Mouse (Mus musculus) G1E (cell line): ENCODE data around the gene Dlgap5. TPM values are rescaled to one million over a fixed set of nuclear protein-coding genes. Genes with fewer than 3 reads are reported as not detected.

ENCODE experiments used
- ATAC-seq: 2 replicates; pipeline ENCODE4 v1.8.0; 2016; ENCODE audit warnings: mild to moderate bottlenecking; ENCODE audit not compliant: insufficient number of reproducible peaks, poor library complexity, low FRiP score, severe bottlenecking; ENCODE audit errors: extremely low read depth
- DNase-seq: peaks from one replicate; pipeline ENCODE4 v3.0.0; 2012; ENCODE audit warnings: low spot score
- H3K27me3 ChIP-seq: 2 replicates; pipeline ENCODE4 v1.6.1; 2012; ENCODE audit warnings: mild to moderate bottlenecking, low read length, inconsistent platforms; ENCODE audit not compliant: insufficient read depth
- H3K36me3 ChIP-seq: replicated peaks from 2 replicates; pipeline ENCODE3; 2012; ENCODE audit warnings: mild to moderate bottlenecking, inconsistent platforms
- H3K4me1 ChIP-seq: 2 replicates; pipeline ENCODE4 v1.6.1; 2012; ENCODE audit warnings: low read depth, low read length, inconsistent platforms, mixed read lengths; ENCODE audit not compliant: insufficient read depth
- H3K4me3 ChIP-seq: 2 replicates; pipeline ENCODE4 v1.5.1; 2012; ENCODE audit warnings: low read depth, mild to moderate bottlenecking, inconsistent platforms, low read length, moderate library complexity, mixed read lengths
- H3K9me3 ChIP-seq: replicated peaks from 2 replicates; pipeline ENCODE4 v1.6.1; 2012; ENCODE audit warnings: inconsistent platforms
- CTCF ChIP-seq: IDR thresholded peaks from 2 replicates; pipeline ENCODE4 v1.5.1; 2012; ENCODE audit warnings: low read depth, low read length, inconsistent platforms, mixed read lengths
- GATA1 ChIP-seq: IDR thresholded peaks from 2 replicates; pipeline ENCODE4 v1.6.1; 2012; ENCODE audit warnings: borderline replicate concordance, low read length, inconsistent platforms, mixed read lengths
- GATA2 ChIP-seq: IDR thresholded peaks from 2 replicates; pipeline ENCODE4 v1.6.1; 2012; ENCODE audit warnings: low read depth, low read length, inconsistent platforms, borderline replicate concordance
- POLR2AphosphoS5 ChIP-seq: IDR thresholded peaks from 2 replicates; pipeline ENCODE4 v1.6.1; 2012; ENCODE audit warnings: low read depth, low read length, inconsistent platforms; ENCODE audit not compliant: insufficient replicate concordance
- TAL1 ChIP-seq: conservative IDR thresholded peaks from 2 replicates; pipeline ENCODE4 v1.6.1; 2012; ENCODE audit warnings: low read depth, low read length, inconsistent platforms, mixed read lengths
- polyA plus RNA-seq: library from polyadenylated mRNA; stranded (reverse); fragments of >175 nt; gene quantifications from 2 replicates; pipeline ENCODE4 v1.2.3, GENCODE M21; 2012
- total RNA-seq, 2 experiments: library from RNA; stranded (forward) in 1 of 2; stranded (reverse) in 1 of 2; fragments of 200-1000 nt in 1 of 2; fragments of >200 nt in 1 of 2; fragmentation: Nextera tagmentation in 1 of 2; gene quantifications; 2 replicates each; pipeline ENCODE4 v1.2.3; 2014 to 2017

The Dlgap5 gene
- total and polyA plus RNA-seq, 3 experiments = 21.6 to 119 (median 109) TPM

- H3K36me3 ChIP-seq = peaks cover 46% of the 10 kb centered on the region
- TF ChIP-seq GATA2 (no peak), POLR2AphosphoS5 (no peak), CTCF (no peak), TAL1 (no peak), GATA1 (no peak)
Measured at GRCm38 (mm10) chr14:47383911-47384310, 34.3 kb downstream of the Dlgap5 start.

DNA sequence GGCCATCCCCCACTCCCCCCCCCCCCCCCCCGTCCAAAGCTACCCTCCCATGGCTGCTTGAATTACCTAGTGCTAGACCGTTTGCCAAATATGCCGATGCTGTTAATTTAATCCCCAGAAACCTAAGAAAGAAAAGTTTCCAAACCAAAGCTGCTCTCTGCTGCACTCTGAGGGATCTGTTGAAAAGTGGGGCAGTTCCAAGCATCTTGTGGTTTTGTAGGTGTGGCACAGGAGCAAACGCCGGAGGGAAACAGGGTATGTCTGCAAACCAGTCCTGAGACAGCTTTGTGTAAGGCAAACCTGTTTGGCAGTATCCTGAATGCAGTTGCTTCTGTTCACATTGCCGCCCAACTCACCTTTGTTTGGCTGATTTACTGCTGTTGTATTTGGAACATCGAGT, 39.9 kb downstream of the Dlgap5 start:
- TF ChIP-seq GATA2 (no peak), GATA1 (no peak), CTCF (no peak), TAL1 (no peak), POLR2AphosphoS5 (no peak)
- Histone ChIP-seq H3K4me3 (no peak overlapping the region), H3K27me3 (peaks cover 18% of the 10 kb centered on the region), H3K4me1 (peaks cover 15% of the 10 kb centered on the region), H3K36me3 (peaks cover 4% of the 10 kb centered on the region), H3K9me3 (peaks cover 2% of the 10 kb centered on the region; the same call in 1 of the 2 replicates)
- no peak for DNase-seq
- ATAC-seq = no peak

More at GRCm38 (mm10) chr14:47383911-47384310, 34.3 kb downstream of the Dlgap5 start:
- H3K27me3 ChIP-seq = no peaks in the 10 kb centered on the region
- no peak overlapping the region for H3K4me3 ChIP-seq
- no peaks in the 10 kb centered on the region for H3K4me1 ChIP-seq
- peaks cover 2% of the 10 kb centered on the region; the same call in 1 of the 2 replicates for H3K9me3 ChIP-seq
- no peak for ATAC-seq
- no peak for DNase-seq

- TF ChIP-seq TAL1 (no peak), GATA2 (no peak), POLR2AphosphoS5 (no peak), GATA1 (no peak), CTCF (no peak)
- DNase-seq (no peak), ATAC-seq (no peak)
- Histone ChIP-seq H3K4me3 (no peak overlapping the region), H3K4me1 (peaks cover 22% of the 10 kb centered on the region), H3K27me3 (peaks cover 26% of the 10 kb centered on the region), H3K9me3 (peaks cover 2% of the 10 kb centered on the region; the same call in 1 of the 2 replicates), H3K36me3 (peaks cover 2% of the 10 kb centered on the region)
Measured at GRCm38 (mm10) chr14:47376526-47376925, 41.7 kb downstream of the Dlgap5 start.

GRCm38 (mm10) chr14:47373728-47374678, 44.2 kb downstream of the Dlgap5 start:
- Histone ChIP-seq H3K4me3 (peak overlapping the region; percentile 62; the same call in 1 of the 2 replicates), H3K27me3 (peaks cover 38% of the 10 kb centered on the region), H3K4me1 (peaks cover 30% of the 10 kb centered on the region), H3K36me3 (no peaks in the 10 kb centered on the region), H3K9me3 (no peaks in the 10 kb centered on the region)
- TF ChIP-seq TAL1 (no peak), POLR2AphosphoS5 (no peak), GATA1 (no peak), CTCF (no peak), GATA2 (no peak)
- 0 out of 2 replicates have a peak, but pooled peaks have one; percentile 8 for ATAC-seq
- DNase-seq = peak; percentile 68

GRCm38 (mm10) chr14:47371689-47372088, 46.5 kb downstream of the Dlgap5 start:
- Histone ChIP-seq H3K36me3 (no peaks in the 10 kb centered on the region), H3K4me1 (peaks cover 50% of the 10 kb centered on the region), H3K27me3 (peaks cover 35% of the 10 kb centered on the region), H3K9me3 (no peaks in the 10 kb centered on the region), H3K4me3 (no peak overlapping the region)
- ATAC-seq = no peak
- TF ChIP-seq POLR2AphosphoS5 = no peak
- TF ChIP-seq GATA1 = no peak
- no peak for TF ChIP-seq GATA2
- no peak for TF ChIP-seq TAL1
- TF ChIP-seq CTCF = no peak
- no peak for DNase-seq

DNA sequence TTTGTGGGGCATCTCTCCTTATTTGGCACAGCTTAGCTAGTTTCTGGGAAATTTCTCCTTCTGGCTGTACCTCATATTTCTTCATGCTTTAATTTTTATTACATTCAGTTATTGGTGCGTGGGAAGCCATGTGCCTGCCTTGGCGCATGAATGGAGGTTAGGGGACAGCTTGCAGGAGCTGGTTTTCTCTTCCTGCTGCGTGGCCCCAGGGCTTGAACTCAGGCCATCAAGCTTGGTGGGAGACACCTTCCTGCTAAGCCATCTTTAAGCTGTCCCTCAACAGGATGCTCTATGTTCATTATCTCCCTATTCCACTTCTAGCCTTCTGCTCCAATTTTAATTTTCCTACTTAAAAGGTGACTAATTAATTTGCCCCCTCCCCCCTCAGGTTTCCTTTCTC, 47.4 kb downstream of the Dlgap5 start:
- no peak for TF ChIP-seq GATA1
- no peak for TF ChIP-seq GATA2
- no peak for TF ChIP-seq TAL1
- no peak for TF ChIP-seq CTCF
- no peak for TF ChIP-seq POLR2AphosphoS5
- Histone ChIP-seq H3K4me1 (peaks cover 57% of the 10 kb centered on the region), H3K27me3 (peaks cover 33% of the 10 kb centered on the region), H3K4me3 (no peak overlapping the region), H3K36me3 (no peaks in the 10 kb centered on the region), H3K9me3 (no peaks in the 10 kb centered on the region)
- DNase-seq (no peak), ATAC-seq (no peak)
